Mouse (Mus musculus) thymus, adult 18-20 months (tissue): Measurements from ENCODE around the gene Dpep1.
"Not testable (repeated sequence)": the region's sequence is repeated elsewhere in the genome, so short reads cannot be mapped to it uniquely, and the experiment has no call there.

Experiments
- DNase-seq, 2 experiments: peaks; one replicate each; pipeline ENCODE4 v3.0.0; 2022; ENCODE audit warnings: mixed read lengths in 2 of 2

Dpep1 gene

GRCm38 (mm10) chr8:123212321-123213117, 26.5 kb downstream of the Dpep1 start, which contains the start of the genes Chmp1a and Spata33:
Chmp1a (minus strand) TSS chr8:123212763.
Spata33 (plus strand) TSS chr8:123212832.
- peak; percentile 78 to 84 for DNase-seq

GRCm38 (mm10) chr8:123213118-123213772, 27.2 kb downstream of the Dpep1 start:
- no peak for DNase-seq

DNA sequence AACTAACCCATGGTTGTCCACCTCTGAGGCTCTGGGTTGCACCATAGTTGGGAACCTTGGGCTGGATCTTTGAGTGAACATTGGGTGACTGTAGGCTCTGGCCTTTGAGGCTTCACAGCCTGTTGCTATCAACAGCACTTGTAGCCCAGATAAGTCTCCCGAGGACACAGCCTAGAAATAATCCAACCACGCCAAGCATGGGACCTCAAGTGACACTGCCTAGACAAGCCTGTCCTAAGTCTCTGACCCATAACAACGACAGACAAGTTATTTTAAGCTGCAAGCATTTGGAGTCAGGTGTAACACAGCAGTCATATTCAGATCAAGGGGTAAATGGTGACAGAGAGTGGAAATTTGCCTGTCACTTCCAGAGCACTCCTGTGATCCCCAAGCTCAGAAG, 29.4 kb downstream of the Dpep1 start:
- DNase-seq = no peak

DNA sequence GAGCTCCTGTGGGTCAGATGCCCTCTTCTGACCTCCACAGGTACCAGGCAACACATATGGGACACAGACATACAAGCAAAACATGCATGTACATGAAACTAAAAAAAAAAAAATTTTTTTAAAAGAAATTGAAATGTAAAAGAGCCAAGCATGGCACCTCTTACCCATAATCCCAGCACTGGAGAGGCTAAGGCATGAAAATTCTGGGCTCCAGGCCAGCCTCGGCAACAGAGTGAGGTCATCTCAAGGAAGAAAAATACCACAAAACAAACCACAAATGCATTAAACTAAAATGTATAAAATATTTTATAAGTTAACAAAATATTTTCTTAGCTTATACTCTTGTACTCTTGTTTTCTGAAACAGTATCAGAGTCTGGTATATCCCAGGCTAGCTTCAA, 34.9 kb downstream of the Dpep1 start:
- DNase-seq = no peak

DNA sequence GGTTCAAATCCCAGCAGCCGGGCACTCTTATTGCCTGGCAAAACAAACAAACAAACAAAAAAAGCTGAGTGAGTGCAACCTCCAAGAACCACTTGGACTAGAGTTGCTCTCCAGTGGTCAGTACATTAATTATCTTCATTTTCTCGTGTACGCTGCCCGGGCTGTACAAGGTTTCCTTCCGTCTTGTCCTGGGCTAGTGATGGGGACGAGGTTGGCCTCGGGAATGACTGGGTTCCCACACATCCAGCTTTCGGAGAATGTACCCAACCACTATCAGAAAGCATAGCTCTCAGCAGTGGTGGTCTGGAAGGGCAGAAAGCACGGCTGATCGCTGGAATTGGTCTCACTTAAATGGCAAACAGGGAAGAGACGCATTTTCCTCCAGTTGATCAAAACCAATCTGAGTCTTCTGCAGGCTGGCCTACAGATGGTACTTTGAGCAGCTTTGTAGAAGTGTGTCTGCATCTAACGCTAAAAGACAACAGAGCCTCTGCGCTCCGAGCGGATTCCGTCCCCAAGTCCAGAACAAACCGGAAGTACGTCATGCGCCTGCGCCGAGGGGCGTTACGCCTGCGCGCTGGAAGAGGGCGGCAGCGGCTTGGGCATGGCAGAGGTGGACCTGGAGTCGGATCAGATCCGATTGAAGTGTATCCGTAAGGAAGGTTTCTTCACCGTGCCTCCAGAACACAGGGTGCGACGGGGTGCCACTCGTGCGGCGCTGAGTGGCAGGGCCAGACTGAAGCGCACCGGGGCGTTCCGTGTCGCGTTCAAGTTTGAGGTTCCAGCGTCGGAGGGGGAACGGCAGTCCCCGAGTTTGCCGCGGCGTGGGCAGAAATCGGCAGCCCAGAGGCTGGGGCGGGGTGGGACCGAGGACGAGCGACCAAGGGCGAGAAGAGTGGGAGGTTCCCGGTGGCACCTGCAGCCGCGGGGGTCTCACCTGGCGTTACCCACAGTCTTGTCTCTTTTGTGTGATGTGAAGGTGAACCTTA, 38.5 kb downstream of the Dpep1 start, which contains the start of gene Cdk10:
Gene Cdk10 (plus strand): TSS at position 565 of the 989 bp plus-strand sequence.
- DNase-seq = peak; percentile 79 to 83

DNA sequence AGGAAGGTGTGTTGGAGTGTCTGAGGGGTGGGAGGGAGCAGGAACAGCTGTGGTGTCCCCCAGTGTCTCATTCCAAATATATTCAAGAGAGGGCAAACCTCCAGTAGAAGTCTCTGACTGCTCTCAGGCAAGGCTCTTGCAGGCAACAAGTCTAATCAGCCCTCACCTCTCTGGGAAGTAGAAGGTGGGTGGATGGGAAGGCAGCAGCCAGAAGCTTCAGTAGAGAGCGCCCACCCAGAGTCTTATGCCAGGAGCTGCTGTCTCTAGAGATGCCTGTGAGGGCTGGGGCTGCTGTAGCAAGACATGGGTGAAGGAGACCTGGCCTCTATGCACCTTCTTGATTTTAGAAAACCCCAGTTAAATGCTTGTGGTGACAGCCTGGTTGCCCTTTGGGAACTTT, 42.4 kb downstream of the Dpep1 start:
- no peak for DNase-seq

- not testable (repeated sequence) for DNase-seq
Observed at GRCm38 (mm10) chr8:123230326-123230725, 44.3 kb downstream of the Dpep1 start.

- no peak for DNase-seq
Observed at GRCm38 (mm10) chr8:123231742-123232141, 45.7 kb downstream of the Dpep1 start.

- DNase-seq = no peak
Observed at GRCm38 (mm10) chr8:123232553-123232952, 46.5 kb downstream of the Dpep1 start.

DNA sequence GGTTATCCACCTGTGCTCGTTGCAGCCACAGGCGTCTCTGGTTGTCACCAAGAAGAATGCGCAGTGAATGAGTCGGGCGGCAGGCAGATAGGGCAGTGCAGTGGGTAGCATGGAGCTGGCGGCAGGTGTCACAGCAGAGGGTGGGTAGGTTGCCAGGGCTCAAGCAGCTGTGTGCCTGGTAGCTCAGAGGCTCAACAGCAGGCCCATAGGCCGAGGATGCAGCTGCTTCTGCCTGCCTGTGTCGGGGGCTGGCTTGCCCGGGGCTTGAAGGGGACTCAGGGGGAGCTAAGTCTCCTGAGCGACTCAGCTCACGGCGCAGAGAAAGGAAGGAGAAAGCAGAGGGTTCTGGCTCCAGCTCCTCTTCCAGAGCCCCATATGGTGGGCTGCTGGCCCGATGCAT, 47.3 kb downstream of the Dpep1 start:
- no peak for DNase-seq

- DNase-seq = no peak
Observed at GRCm38 (mm10) chr8:123233760-123234159, 47.7 kb downstream of the Dpep1 start.

GRCm38 (mm10) chr8:123234918-123235519, 49.0 kb downstream of the Dpep1 start:
- DNase-seq = peak in 1 of 2 experiments; percentile 22

DNA sequence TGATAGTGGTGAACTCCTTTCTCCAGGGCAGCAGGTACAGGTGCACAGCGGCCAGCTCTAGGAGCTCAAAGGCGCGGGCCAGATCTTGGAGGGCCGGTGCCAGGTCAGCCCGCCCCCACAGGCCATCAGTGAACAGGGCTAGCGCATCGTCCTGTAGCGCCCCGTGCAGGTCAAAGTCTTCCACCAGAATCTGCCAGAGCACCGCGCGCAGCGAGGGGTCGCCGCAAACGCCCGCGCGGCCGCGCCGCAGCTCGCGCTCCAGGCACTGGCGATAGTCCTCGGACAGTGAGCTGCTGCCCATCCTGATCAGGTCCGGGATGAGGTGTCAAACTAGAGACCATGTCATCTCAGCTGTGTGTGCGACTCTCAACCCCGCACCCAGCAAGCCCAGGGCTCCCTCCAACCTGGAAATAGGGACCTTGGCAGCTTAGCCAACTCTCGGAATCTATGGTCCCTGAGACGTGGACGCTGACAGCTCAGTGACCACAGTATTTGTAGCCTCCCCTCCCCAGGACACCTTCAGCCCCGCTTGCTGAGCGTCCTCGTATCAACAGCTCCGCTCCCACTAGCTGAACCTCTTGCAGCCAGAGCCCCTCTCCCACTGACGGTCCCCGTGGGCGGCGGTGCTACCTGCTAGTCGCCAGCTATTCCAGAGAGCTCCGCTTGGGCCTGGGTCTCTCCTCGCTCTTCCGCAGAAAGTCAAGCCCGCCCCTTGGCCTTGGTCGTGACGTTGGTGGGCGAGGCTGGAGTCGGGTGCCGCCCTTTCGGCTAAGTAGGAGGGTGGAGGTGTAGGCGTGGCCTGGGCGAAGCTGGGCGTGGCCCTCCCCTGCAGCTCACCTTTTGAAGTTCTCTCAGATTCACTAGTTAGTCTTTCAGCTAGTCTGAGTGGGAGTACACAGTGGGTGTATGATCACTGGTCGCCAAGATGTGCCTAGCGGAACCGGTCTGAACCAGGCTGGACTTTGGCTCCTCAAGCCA, 49.8 kb downstream of the Dpep1 start, which contains the start of gene Spata2l:
Gene Spata2l (minus strand): TSS at position 714 of the 978 bp plus-strand sequence.
- peak; percentile 90 to 91 for DNase-seq

- no peak for DNase-seq
Observed at GRCm38 (mm10) chr8:123239398-123239797, 53.4 kb downstream of the Dpep1 start.

DNA sequence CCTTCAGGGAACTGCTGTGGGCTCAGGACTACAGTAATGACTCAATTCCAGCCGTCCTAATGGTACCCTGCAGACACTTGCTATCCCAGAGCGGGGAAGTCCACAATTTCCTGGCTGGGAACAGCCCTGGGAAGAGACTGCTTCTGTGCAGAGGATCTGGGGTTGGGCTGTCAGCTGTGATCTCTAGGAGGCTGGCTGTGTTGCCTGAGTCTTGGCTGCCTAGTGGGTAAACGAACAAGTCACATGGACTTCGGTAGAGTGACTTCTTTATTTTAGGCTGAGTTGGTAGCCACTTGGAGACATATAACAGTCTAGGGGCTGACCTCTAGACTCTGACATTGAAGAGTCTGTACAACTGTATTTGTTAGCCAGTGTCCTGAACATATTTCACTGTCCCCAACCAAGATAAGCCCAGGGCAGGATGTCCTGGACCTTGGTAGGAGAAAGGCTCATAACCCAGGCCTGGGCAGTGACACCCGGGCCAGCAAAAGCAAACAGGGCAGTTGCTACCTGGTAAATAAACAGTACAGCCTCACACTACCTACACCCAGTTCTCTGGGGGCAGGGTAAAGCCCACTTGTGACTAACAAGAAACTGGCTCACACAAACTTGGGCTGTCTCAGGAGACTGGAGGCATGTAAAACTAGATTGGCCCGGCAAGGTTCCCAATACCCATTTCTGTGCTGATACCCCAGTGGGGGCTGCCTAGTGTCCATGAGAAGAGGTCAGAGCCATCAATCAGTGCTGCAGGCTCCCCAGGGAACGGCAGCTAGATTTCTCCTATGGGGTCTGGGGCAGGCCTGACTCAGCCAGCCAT, 56.3 kb downstream of the Dpep1 start:
- no peak for DNase-seq

DNA sequence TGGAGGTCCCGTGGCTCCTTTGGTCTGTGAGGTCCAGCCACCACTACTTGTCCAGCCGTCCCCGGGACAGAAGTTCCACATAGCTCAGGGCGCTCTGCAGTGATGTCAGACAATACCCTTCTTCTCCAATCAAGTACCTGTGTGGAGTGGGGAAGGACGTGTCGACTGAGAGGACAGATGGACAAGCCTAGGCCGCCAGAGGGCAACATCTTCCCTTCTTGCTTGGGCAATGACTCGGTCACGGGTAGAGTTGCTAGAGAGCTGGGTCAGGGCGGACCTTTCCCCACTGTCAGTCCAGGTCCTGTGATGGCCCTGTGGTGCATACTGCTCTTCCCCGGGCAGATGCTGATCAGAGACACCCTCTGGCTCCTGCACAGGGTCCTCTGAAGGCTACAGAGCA, 57.0 kb downstream of the Dpep1 start:
- no peak for DNase-seq

- DNase-seq = no peak
Observed at GRCm38 (mm10) chr8:123244382-123244781, 58.3 kb downstream of the Dpep1 start.

DNA sequence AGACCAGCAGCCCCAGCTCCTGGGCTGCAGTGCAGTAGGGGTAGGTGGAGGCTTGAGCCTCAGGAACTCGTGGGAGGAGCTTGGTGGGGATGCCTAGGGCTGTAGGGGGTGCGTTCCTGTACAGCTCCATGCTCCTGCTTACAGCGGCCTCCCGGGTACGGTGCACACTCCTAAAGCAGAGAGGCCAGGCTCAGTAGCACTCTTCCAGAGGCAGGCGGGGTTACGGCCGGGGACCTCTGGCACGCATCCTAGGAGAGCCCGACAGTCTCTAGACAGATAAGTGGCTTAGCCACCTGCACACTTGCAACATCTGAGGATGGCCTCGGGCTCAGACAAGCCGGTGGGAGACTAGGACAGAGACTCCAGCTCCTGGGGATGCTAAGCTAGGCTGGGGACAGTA, 59.5 kb downstream of the Dpep1 start:
- no peak for DNase-seq

- DNase-seq = no peak
Observed at GRCm38 (mm10) chr8:123247748-123248147, 61.7 kb downstream of the Dpep1 start.

DNA sequence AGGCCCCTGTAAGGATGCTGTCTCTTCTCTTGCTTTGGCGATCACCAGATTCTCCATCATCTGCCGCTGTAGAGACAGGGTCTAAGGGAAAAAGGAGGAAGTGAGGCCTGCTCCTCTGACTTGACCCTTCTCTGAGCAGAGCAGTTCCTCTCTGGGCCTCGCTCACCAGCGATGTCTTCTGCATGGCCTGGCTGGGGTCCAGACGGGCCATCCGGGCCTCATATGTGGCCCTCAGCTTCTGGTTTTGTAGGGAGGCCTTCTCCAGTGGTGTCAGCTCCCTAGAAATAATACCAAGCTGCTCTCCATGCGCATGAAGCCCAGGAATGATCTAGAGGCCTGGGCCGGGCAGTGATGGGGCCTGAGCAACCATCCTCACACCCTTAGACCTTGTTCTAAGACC, 62.6 kb downstream of the Dpep1 start:
- no peak for DNase-seq
